Mouse (Mus musculus) ES-E14 (cell line): ENCODE measurements at regions not wholly inside any gene's neighbourhood (a gene's known extent, or its start where the extent isn't known, plus 50 kb on each side); places are given as distances from the start of the nearest gene placed in this dataset.

Experiments used
- DNase-seq: peaks from one replicate; pipeline ENCODE4 v3.0.0-alpha.2; 2013; ENCODE audit warnings: low read depth, low spot score
- H3K27ac ChIP-seq: 2 replicates; pipeline ENCODE4 v1.5.1; 2012; ENCODE audit warnings: low read depth, mild to moderate bottlenecking, low read length, moderate library complexity, mixed read lengths; ENCODE audit not compliant: poor library complexity, insufficient read depth, severe bottlenecking
- H3K36me3 ChIP-seq: 2 replicates; pipeline ENCODE4 v1.6.1; 2012; ENCODE audit warnings: mild to moderate bottlenecking, low read length, moderate library complexity, mixed read lengths; ENCODE audit not compliant: control insufficient read depth, poor library complexity, insufficient read depth, severe bottlenecking
- H3K4me1 ChIP-seq, 2 experiments: fragments of 150-350 bp in 1 of 2; sonication (generic) in 1 of 2; 2 replicates each; pipeline ENCODE4 v1.6.1; 2012; ENCODE audit warnings: low read length in 2 of 2, mild to moderate bottlenecking in 1 of 2, mixed read lengths in 1 of 2; ENCODE audit not compliant: control insufficient read depth in 2 of 2, insufficient read depth in 2 of 2, poor library complexity in 1 of 2
- H3K4me3 ChIP-seq, 2 experiments: fragments of 150-350 bp in 1 of 2; sonication (generic) in 1 of 2; 2 replicates each; pipeline ENCODE4 v1.5.1; 2012; ENCODE audit warnings: low read length in 2 of 2, low read depth in 1 of 2, mild to moderate bottlenecking in 1 of 2, mixed read lengths in 1 of 2; ENCODE audit not compliant: insufficient read depth in 1 of 2, poor library complexity in 1 of 2, severe bottlenecking in 1 of 2
- H3K9ac ChIP-seq: 2 replicates; pipeline ENCODE4 v1.6.1; 2012; ENCODE audit warnings: low read depth, mild to moderate bottlenecking, low read length, mixed read lengths; ENCODE audit not compliant: poor library complexity, insufficient read depth, severe bottlenecking
- H3K9me3 ChIP-seq: fragments of 150-350 bp; sonication (generic); 2 replicates; pipeline ENCODE4 v1.6.1; 2012; ENCODE audit warnings: low read depth, mild to moderate bottlenecking, low read length; ENCODE audit not compliant: control insufficient read depth, insufficient read depth
- CHD2 ChIP-seq: IDR thresholded peaks from 2 replicates; pipeline ENCODE4 v1.6.1; 2014; ENCODE audit warnings: mild to moderate bottlenecking, low read depth, low read length, inconsistent platforms
- HCFC1 ChIP-seq: IDR thresholded peaks from 2 replicates; pipeline ENCODE4 v1.6.1; 2012; ENCODE audit warnings: low read length, inconsistent platforms, borderline replicate concordance; ENCODE audit not compliant: insufficient read depth
- MAFK ChIP-seq: IDR thresholded peaks from 2 replicates; pipeline ENCODE4 v1.6.1; 2014; ENCODE audit warnings: mild to moderate bottlenecking, low read depth, low read length, inconsistent platforms; ENCODE audit not compliant: insufficient read depth
- ZC3H11A ChIP-seq: IDR thresholded peaks from 2 replicates; pipeline ENCODE4 v1.6.1; 2012; ENCODE audit warnings: low read depth, mild to moderate bottlenecking, inconsistent platforms, low read length, borderline replicate concordance
- ZNF384 ChIP-seq: IDR thresholded peaks from 2 replicates; pipeline ENCODE4 v1.6.1; 2012; ENCODE audit warnings: low read depth, low read length, inconsistent platforms
- in situ Hi-C, 2 experiments: fragments of 600-800 bp; cut with MboI; formaldehyde crosslinking; loops; one replicate each; pipeline ENCODE4 v1.15.1; 2025; ENCODE audit warnings: low sequenced_read_pairs in 2 of 2, inconsistent platforms in 1 of 2; ENCODE audit not compliant: unreplicated experiment in 2 of 2

DNA sequence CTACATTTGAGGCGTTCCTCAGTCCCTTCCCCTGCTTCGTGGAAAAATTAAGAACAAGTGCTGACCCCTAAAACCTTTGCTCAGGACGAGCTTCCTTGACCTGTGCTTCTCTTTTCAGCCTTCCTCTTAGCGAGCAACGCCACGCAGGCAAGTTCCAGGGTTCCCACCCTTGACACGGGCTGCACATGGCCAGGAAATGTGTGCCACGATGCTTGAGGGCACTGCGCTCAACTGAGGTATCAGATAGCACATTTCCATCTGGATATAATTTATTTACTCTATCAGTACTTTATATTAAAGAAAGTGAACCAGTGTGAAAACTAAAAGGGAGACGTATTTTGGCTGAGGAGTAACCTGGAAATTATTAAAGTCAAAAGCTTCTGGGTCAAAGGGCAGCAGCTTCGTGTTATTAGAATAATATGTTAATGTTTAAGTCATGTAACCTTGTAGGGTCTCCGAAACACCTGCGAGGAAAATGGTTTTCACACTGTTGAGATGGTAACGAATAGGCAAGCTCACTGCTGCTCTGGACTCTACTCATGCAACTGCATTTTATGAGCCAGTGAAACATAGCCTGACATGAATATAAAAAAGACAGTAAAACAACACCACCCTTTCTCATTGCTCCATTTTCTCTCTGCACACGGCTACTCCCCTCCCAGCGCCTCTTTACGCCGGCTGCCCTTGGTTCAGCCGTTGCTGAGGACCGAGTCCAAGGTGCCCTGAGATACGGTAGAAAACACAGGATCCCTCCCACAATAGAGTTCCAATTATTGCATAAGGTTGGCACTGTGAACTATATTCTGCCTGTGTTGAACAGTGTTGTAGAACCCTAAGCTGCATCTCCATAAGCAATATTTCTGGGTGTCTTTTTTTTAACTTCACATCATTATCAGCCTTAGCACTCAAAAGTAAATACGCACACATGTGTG is 204.9 kb upstream of the Intu start:
- no peaks in the 10 kb centered on the region for H3K9me3 ChIP-seq
- no peak overlapping the region for H3K27ac ChIP-seq
- H3K36me3 ChIP-seq, result no peaks in the 10 kb centered on the region
- TF ChIP-seq ZNF384 (no peak), MAFK (no peak), HCFC1 (no peak), CHD2 (no peak), ZC3H11A (no peak)
- H3K9ac ChIP-seq, result no peak overlapping the region
- no peak overlapping the region for H3K4me3 ChIP-seq
- in situ Hi-C loops, result no loop called here
- no peak for DNase-seq
- no peaks in the 10 kb centered on the region for H3K4me1 ChIP-seq

- Histone ChIP-seq H3K4me3 (no peak overlapping the region), H3K36me3 (no peaks in the 10 kb centered on the region), H3K4me1 (no peaks in the 10 kb centered on the region), H3K9me3 (no peaks in the 10 kb centered on the region), H3K27ac (no peak overlapping the region), H3K9ac (no peak overlapping the region)
- TF ChIP-seq MAFK (no peak), CHD2 (no peak), ZNF384 (no peak)
- in situ Hi-C loops, result no loop called here
- no peak for DNase-seq
Observed at GRCm38 (mm10) chr3:40339492-40340030, 191.5 kb upstream of the Intu start.

DNA sequence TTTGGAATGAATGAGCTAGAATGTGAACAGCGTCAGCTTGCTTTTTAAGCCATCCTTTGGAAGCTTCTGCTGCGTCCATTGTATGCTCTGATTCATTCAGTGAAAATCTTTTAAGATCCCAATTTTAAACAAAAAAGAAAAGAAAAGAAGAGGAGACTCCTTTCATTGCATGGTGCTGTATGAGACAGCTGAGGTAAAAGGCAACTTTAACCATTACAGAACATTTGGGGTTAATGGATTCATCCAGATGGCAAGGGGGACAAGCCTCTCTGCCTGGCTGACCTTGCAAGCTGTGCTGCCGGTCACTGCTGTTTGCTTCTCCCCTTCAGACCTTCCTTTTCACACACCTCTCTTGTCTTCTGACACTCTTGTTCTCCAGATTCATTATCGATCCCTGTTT is 176.0 kb upstream of the Intu start:
- Histone ChIP-seq H3K4me3 (no peak overlapping the region), H3K27ac (no peak overlapping the region)
- no peak for DNase-seq

GRCm38 (mm10) chr3:40368421-40368820 is 162.7 kb upstream of the Intu start:
- Histone ChIP-seq H3K4me3 (no peak overlapping the region), H3K27ac (no peak overlapping the region), H3K9ac (no peak overlapping the region), H3K9me3 (no peaks in the 10 kb centered on the region), H3K4me1 (no peaks in the 10 kb centered on the region), H3K36me3 (no peaks in the 10 kb centered on the region)
- no peak for DNase-seq
- TF ChIP-seq HCFC1, result no peak
- no peak for TF ChIP-seq ZC3H11A
- no peak for TF ChIP-seq ZNF384
- TF ChIP-seq MAFK, result no peak
- TF ChIP-seq CHD2, result no peak
- in situ Hi-C loops, result no loop called here

More for the DNA sequence above, 176.0 kb upstream of the Intu start:
- in situ Hi-C loops, result no loop called here
- Histone ChIP-seq H3K36me3 (no peaks in the 10 kb centered on the region), H3K4me1 (no peaks in the 10 kb centered on the region), H3K9me3 (no peaks in the 10 kb centered on the region), H3K9ac (no peak overlapping the region)
- TF ChIP-seq HCFC1, result no peak
- no peak for TF ChIP-seq CHD2
- no peak for TF ChIP-seq MAFK
- TF ChIP-seq ZNF384, result no peak
- no peak for TF ChIP-seq ZC3H11A
